Mouse (Mus musculus) cerebellum, adult 2 months (tissue): ENCODE measurements around the gene Cdk7. TPM values are rescaled to one million over a fixed set of nuclear protein-coding genes. Genes with fewer than 3 reads are reported as not detected.

Source experiments
- DNase-seq, 2 experiments: peaks; one replicate each; pipeline ENCODE4 v3.0.0; 2021
- H3K27ac ChIP-seq: fragments of 200-500 bp; 2 replicates; pipeline ENCODE4 v1.5.1; 2012; ENCODE audit warnings: low read length, control low read depth, inconsistent platforms; ENCODE audit not compliant: insufficient read depth
- H3K27me3 ChIP-seq: fragments of 200-500 bp; 2 replicates; pipeline ENCODE4 v1.6.1; 2012; ENCODE audit warnings: inconsistent platforms, mild to moderate bottlenecking, low read length, moderate library complexity; ENCODE audit not compliant: control insufficient read depth, insufficient read depth
- H3K4me1 ChIP-seq: fragments of 200-500 bp; 2 replicates; pipeline ENCODE4 v1.6.1; 2011; ENCODE audit warnings: low read length; ENCODE audit not compliant: control insufficient read depth, insufficient read depth
- H3K4me3 ChIP-seq: fragments of 200-500 bp; replicated peaks from 2 replicates; pipeline ENCODE3; 2011; ENCODE audit warnings: mild to moderate bottlenecking, low read depth, low read length, control low read depth; ENCODE audit not compliant: insufficient read depth
- CTCF ChIP-seq: fragments of 200-500 bp; IDR thresholded peaks from 2 replicates; pipeline ENCODE4 v1.5.1; 2011; ENCODE audit warnings: low read depth, mild to moderate bottlenecking, control low read depth, low read length, moderate library complexity, borderline replicate concordance; ENCODE audit not compliant: insufficient read depth
- POLR2A ChIP-seq: fragments of 200-500 bp; IDR thresholded peaks from 2 replicates; pipeline ENCODE4 v1.6.1; 2011; ENCODE audit warnings: low read length, control low read depth, borderline replicate concordance; ENCODE audit not compliant: insufficient read depth
- WGBS: fragments of 180-500 bp; shearing (Covaris S2); methylation state at CpG from one replicate; pipeline ENCODE4 v1.1.7; 2018; 5-methylcytosine and 5-hydroxymethylcytosine counted together
- polyA plus RNA-seq: library from polyadenylated mRNA; depleted of rRNA; stranded (reverse); fragments of >200 nt; gene quantifications from 2 replicates; pipeline ENCODE4 v1.2.3, GENCODE M21; 2012

Gene Cdk7
- polyA plus RNA-seq, 1 experiment: 18.5 TPM

- TF ChIP-seq POLR2A (no peak), CTCF (no peak)
Observed at GRCm38 (mm10) chr13:100721656-100722055, 9.1 kb downstream of the Cdk7 start.

GRCm38 (mm10) chr13:100715467-100715866, 15.3 kb downstream of the Cdk7 start:
- no peak for TF ChIP-seq POLR2A
- TF ChIP-seq CTCF: no peak
- no peaks in the 10 kb centered on the region for H3K4me1 ChIP-seq
- DNase-seq: no peak
- H3K27ac ChIP-seq: no peak overlapping the region
- WGBS: 93% methylated on average over 6 of the region's 6 CpGs
- no peak overlapping the region for H3K4me3 ChIP-seq
- no peaks in the 10 kb centered on the region for H3K27me3 ChIP-seq

More at GRCm38 (mm10) chr13:100721656-100722055, 9.1 kb downstream of the Cdk7 start:
- Histone ChIP-seq H3K4me3 (no peak overlapping the region), H3K4me1 (no peaks in the 10 kb centered on the region), H3K27me3 (no peaks in the 10 kb centered on the region), H3K27ac (no peak overlapping the region)
- WGBS: 87% methylated on average over 5 of the region's 5 CpGs
- DNase-seq: no peak

GRCm38 (mm10) chr13:100706206-100706605, 24.5 kb downstream of the Cdk7 start:
- no peak for DNase-seq
- no peaks in the 10 kb centered on the region for H3K4me1 ChIP-seq
- WGBS: 94% methylated on average over 7 of the region's 7 CpGs
- no peak overlapping the region for H3K4me3 ChIP-seq
- H3K27me3 ChIP-seq: no peaks in the 10 kb centered on the region
- TF ChIP-seq CTCF: no peak
- no peak for TF ChIP-seq POLR2A
- no peak overlapping the region for H3K27ac ChIP-seq

GRCm38 (mm10) chr13:100703468-100703867, 27.3 kb downstream of the Cdk7 start:
- 96% methylated on average over 2 of the region's 2 CpGs for WGBS
- no peak overlapping the region for H3K4me3 ChIP-seq

GRCm38 (mm10) chr13:100698866-100699265, 31.9 kb downstream of the Cdk7 start:
- Histone ChIP-seq H3K4me3 (no peak overlapping the region), H3K27me3 (no peaks in the 10 kb centered on the region), H3K27ac (no peak overlapping the region), H3K4me1 (no peaks in the 10 kb centered on the region)
- DNase-seq: no peak
- TF ChIP-seq POLR2A (no peak), CTCF (no peak)
- 92% methylated on average over 10 of the region's 10 CpGs for WGBS

More at GRCm38 (mm10) chr13:100703468-100703867, 27.3 kb downstream of the Cdk7 start:
- TF ChIP-seq POLR2A: no peak
- TF ChIP-seq CTCF: no peak
- Histone ChIP-seq H3K27me3 (no peaks in the 10 kb centered on the region), H3K27ac (no peak overlapping the region), H3K4me1 (no peaks in the 10 kb centered on the region)
- DNase-seq: no peak

- 92% methylated on average over 3 of the region's 3 CpGs for WGBS
- no peak for DNase-seq
- Histone ChIP-seq H3K4me1 (no peaks in the 10 kb centered on the region), H3K4me3 (no peak overlapping the region), H3K27me3 (no peaks in the 10 kb centered on the region), H3K27ac (no peak overlapping the region)
- TF ChIP-seq POLR2A: no peak
- no peak for TF ChIP-seq CTCF
Observed at GRCm38 (mm10) chr13:100697541-100697940, 33.2 kb downstream of the Cdk7 start.

- WGBS: 73% methylated on average over 7 of the region's 7 CpGs
- Histone ChIP-seq H3K27ac (no peak overlapping the region), H3K4me1 (no peaks in the 10 kb centered on the region), H3K27me3 (no peaks in the 10 kb centered on the region), H3K4me3 (no peak overlapping the region)
- no peak for TF ChIP-seq POLR2A
- TF ChIP-seq CTCF: no peak
- DNase-seq: no peak
Observed at GRCm38 (mm10) chr13:100687513-100687912, 43.2 kb downstream of the Cdk7 start.

GRCm38 (mm10) chr13:100684355-100684754, 46.4 kb downstream of the Cdk7 start:
- Histone ChIP-seq H3K4me3 (no peak overlapping the region), H3K27me3 (no peaks in the 10 kb centered on the region), H3K27ac (no peak overlapping the region), H3K4me1 (no peaks in the 10 kb centered on the region)
- TF ChIP-seq CTCF (no peak), POLR2A (no peak)
- WGBS: 78% methylated on average over 2 of the region's 2 CpGs
- no peak for DNase-seq

- WGBS: 89% methylated on average over 2 of the region's 2 CpGs
- Histone ChIP-seq H3K27ac (no peak overlapping the region), H3K4me1 (no peaks in the 10 kb centered on the region), H3K4me3 (no peak overlapping the region), H3K27me3 (no peaks in the 10 kb centered on the region)
- TF ChIP-seq POLR2A (no peak), CTCF (no peak)
- no peak for DNase-seq
Observed at GRCm38 (mm10) chr13:100682837-100683236, 47.9 kb downstream of the Cdk7 start.
